Comparison of ENCODE assay signal across 8 mouse cellular contexts in genomic region chr4:81178047-81178781, GRCm38 (mm10).
A peak's percentile ranks its signal among the peaks of the same experiment; 100 is the strongest.
DNase-seq lines count a peak whose midpoint lies in the region; ATAC-seq lines count a peak whose summit lies in the region.

No protein-coding gene starts in this region.

- H3K9ac ChIP-seq in midbrain, embryonic 16.5 days (ENCODE audit: low read depth, low read length), result 0 out of 2 replicates have a peak overlapping the region, but pooled peaks have one; percentile 20

- ATAC-seq in granulocyte monocyte progenitor cell, adult 5-6 weeks (replicated peaks; ENCODE audit: poor library complexity, severe bottlenecking), result 0 out of 2 replicates have a peak, but pooled peaks have one; percentile 2
- ATAC-seq in midbrain, embryonic 16.5 days, result peak; percentile 72

- WGBS in midbrain, embryonic 16.5 days, result 78% methylated on average over 14 of the region's 14 CpGs

- DNase-seq in heart, postnatal 4 days, result peak; percentile 4
- DNase-seq in heart, adult 11 months, result no peak
- DNase-seq in kidney, postnatal 14 days, result peak; percentile 17
- DNase-seq in left cerebral cortex, postnatal 14 days (ENCODE audit: low spot score in 2 of 2), result no peak
- no peak for DNase-seq in urinary bladder, postnatal 14 days (ENCODE audit: low spot score)
- no peak for DNase-seq in thymus, postnatal 25 days

- H3K4me1 ChIP-seq in midbrain, embryonic 16.5 days (ENCODE audit: control insufficient read depth, insufficient read depth, low read length), result 0 out of 2 replicates have a peak, but pooled peaks cover 5% of the 10 kb centered on the region

- H3K9me3 ChIP-seq in midbrain, embryonic 16.5 days (replicated peaks; ENCODE audit: control insufficient read depth, low read length, poor library complexity, severe bottlenecking), result no peaks in the 10 kb centered on the region

- H3K36me3 ChIP-seq in midbrain, embryonic 16.5 days (ENCODE audit: control insufficient read depth, insufficient read depth, low read length), result no peaks in the 10 kb centered on the region

- no peak overlapping the region for H3K4me2 ChIP-seq in midbrain, embryonic 16.5 days (ENCODE audit: low read length)

- no peak overlapping the region for H3K27ac ChIP-seq in midbrain, embryonic 16.5 days (ENCODE audit: low read length)

- H3K27me3 ChIP-seq in midbrain, embryonic 16.5 days (ENCODE audit: control insufficient read depth, insufficient read depth, low read depth, low read length), result no peaks in the 10 kb centered on the region; the same call in 1 of the 2 replicates

- no peak overlapping the region for H3K4me3 ChIP-seq in midbrain, embryonic 16.5 days (ENCODE audit: low read depth, low read length)

- intact Hi-C loops in left cerebral cortex, postnatal 14 days (cut with DNase I), result loop anchor here (1.0 to 10.0 kb wide), 4 partner anchors 74 to 387 kb away; no protein-coding TSS in a partner anchor

Comparison
In these comparisons a context has a peak if more than half of its experiments do, and no peak if none do; other contexts are left out.
1. DNase-seq: peak in heart, postnatal 4 days (single experiment) and kidney, postnatal 14 days (single experiment); none in heart, adult 11 months (single experiment), left cerebral cortex, postnatal 14 days (0 of 2), urinary bladder, postnatal 14 days (single experiment) and thymus, postnatal 25 days (single experiment).